Mouse (Mus musculus) adrenal gland, postnatal 14 days (tissue): ENCODE measurements around the gene Ada. TPM values are rescaled to one million over a fixed set of nuclear protein-coding genes. Genes with fewer than 3 reads are reported as not detected.
"Not testable (repeated sequence)": the region's sequence is repeated elsewhere in the genome, so short reads cannot be mapped to it uniquely, and the experiment has no call there.

Experiments
- DNase-seq: peaks from one replicate; pipeline ENCODE4 v3.0.0; 2021; ENCODE audit warnings: mixed read lengths
- total RNA-seq: library from RNA; stranded (reverse); gene quantifications from 2 replicates; pipeline ENCODE4 v1.2.3, GENCODE M21; 2021

Ada gene
- total RNA-seq, 1 experiment from 2014 or later, result 3.1 TPM

DNA sequence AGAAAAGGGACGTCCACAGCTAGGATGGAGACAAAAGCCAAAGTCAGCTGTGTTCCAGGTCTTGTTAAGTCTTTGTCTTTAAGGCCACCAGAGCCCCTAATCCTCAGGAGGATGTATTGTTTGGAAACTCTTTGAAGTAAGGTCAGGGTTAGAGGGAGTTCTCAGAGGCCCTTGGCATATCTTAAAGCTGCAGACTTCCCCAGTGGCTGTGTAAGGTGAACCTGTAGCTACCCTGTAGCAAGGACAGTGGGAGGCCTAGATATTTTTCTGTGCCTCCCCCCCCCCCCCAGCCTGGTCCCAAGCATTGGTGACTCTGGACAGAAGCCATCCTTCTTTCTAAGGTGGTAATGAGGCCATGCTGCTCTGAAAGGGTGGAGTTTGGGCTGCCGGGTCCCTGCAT lies 53.3 kb downstream of the Ada start:
- DNase-seq, result no peak

DNA sequence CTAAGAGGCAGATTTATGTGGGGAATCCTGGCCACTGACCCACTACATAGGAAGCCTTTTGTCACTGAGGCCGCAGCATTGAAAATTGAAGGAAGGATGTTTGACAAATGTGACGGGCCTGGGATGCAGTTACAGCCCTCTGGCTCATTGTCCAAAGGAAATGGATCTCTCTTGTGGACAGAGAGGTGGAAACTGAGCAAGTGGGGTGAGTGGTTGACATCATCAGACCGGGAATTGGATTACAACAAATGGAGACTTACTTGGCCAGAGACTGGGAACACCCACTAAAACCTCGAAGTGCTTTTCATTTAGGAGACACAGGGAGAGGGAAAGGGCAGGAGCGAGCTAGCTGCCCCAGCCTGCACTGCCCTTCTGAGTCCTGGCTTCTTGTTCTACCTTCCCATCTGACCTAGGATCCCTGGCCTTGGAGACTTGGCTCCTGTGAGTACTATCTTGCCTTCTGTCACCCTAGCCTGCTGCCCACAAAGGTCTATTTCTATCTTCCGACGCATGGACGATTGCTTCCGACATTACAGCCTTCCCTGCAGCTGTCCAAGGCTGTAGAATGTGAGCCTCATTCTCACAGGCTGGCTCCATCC lies 56.2 kb downstream of the Ada start:
- peak; percentile 25 for DNase-seq

DNA sequence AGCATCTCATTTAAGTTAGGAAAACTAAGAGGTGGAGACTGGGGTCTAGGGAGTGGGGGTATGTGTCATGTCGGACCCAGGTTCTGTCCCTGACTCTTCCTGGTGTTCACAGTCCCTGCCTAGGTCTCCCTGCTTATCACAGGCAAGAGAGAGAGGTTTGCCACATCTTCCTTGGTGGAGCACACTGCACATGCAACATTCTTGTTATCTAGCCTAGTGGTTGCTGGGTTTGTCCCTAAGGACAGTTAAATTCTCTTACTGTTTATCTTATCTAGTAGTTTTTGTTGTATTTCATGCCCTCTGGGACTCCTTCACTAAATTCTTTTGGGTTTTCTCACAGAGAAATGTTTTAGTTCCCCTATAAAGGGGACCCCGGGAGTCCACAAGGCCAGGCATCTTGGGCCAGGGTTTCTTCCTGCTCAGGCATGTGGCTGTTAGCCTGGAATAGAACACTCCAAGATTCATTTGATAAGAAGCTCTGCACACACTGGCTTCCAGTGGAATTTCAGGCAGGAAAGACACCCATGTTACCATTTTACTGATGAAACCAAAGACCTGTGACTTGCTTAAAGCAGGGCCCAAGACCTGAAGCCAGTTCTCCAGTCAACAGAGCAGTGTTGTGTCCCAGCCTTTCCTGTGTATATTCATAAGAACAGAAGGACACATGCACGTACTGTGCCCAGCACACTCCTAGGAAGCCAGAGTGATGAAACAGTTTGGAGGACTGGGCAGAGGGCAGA lies 57.0 kb downstream of the Ada start:
- no peak for DNase-seq

DNA sequence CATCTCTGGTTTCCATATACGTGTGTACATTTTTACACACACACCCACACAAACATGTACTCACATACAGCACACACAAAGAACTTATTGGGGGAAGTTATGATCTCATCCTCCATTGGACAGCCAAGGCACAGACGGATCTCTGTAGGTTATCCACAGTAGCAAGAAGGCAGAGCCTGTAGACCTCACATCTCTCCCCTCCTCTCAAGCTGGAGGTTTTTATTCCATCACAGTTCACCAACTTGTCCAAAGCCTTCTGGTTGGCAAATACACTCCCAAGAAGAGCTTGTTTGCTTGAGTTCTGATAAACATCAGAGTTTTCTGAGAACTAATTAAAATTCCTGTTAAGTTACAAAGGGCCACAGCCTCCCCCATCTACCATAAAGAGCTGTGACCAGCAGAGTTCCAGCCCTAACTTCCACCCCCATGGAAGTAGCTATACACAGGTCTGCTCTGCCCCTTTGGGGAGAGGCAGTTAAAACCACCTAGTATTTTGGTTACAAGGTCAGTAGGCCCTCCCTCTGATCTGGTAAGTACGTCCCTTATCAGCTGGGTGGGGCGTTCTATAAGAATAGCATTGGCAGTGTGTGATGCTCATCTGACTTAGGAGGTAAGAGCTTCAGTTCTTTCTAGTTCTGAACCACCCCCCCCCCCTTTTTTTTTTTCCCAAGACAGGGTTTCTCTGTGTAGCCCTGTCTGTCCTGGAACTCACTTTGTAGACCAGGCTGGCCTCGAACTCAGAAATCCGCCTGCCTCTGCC lies 58.0 kb downstream of the Ada start:
- no peak for DNase-seq

DNA sequence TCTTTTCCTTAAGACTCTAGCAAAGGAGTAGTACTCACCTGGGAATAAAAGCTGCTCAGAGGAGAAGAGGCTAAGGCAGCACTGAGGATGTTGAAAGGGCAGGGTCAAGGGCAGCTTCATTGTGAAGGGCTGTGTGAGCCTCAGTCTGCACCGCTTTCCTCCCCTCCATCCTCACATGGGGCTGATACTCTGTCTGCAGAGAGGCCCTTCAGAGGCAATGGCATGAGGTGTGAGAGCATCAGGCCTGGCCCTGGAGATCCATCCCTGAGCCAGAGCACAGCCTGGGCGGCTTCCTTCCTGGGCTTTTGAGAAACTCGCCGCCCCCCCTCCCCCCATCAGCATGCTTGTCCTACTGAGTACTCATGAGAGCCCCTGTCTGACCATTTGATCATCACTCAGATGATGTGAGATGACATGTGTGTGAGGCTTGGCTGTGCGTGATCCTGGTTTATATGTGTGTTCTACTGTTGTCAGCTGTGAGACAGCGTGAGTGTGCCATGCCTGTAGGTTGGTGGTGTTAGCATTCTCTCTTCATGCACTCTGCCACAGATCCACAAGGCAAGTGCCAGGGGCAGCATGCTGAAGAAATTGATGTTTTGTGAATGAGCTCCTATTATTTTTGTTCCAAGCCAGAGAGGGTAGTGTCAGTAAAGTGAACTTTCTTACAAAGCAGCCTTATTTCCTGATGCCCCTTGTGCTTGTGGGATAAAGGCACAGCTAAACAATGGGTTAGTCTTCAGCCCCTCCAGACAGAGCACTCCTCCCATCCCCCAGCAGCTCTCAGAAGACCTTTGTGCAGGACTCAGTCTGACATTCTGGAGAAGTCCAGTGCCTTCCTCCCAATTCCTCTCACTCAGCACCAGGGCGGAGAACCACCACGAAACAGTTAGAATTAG lies 59.4 kb downstream of the Ada start:
- DNase-seq, result no peak

DNA sequence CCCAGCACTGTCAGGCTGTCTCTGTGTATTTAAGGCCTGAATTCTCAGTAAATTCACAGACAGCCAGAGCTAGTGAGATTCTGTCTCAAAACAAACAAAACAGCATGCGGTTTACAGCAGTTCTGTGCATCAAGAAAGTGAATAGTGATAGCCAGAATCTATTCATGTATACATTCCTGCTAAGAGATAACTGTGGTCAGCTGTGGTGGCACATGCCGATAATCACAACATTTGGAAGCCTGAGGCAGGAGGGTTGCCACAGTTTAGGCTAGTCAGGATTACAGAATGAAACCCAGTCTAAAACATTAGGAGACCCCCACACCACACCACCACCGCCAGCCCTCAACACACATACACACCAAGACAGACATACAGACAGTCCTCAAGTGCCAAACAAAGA lies 60.3 kb downstream of the Ada start:
- no peak for DNase-seq

DNA sequence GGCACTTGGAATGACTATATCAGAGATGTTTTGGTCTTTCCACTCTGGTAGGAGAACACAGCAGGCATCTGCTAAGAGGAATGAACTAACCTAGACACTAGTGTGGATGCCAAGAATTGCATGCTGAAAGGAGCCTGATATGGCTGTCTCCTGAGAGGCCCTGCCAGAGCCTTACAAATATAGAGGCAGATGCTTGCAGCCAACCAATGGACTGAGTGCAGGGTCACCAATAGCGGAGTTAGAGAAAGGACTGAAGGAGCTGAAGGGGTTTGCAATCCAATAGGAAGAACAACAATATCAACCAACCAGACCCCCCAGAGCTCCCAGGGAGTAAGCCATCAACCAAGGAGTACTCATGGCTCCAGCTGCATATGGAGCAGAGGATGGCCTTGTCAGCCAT lies 61.7 kb downstream of the Ada start:
- DNase-seq, result not testable (repeated sequence)

DNA sequence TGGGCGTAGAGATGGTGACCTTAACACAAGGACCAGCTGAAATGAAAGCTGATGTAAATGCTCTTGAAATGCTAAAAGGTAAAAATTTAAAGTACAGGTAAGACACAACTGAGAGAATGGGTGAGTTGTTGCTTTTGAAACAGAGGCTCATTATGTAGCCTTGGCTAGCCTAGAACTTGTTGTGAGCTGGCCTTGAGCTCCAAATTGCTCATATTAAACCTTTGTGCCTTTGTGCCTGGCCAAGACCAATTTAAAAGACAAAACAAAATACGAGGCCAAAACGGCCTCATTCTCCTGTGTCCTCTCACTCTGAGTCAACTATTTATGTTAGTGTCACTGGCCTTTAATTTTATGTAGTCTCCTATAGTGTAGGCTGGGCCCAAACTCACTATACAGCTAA lies 63.2 kb downstream of the Ada start:
- DNase-seq, result peak; percentile 14

DNA sequence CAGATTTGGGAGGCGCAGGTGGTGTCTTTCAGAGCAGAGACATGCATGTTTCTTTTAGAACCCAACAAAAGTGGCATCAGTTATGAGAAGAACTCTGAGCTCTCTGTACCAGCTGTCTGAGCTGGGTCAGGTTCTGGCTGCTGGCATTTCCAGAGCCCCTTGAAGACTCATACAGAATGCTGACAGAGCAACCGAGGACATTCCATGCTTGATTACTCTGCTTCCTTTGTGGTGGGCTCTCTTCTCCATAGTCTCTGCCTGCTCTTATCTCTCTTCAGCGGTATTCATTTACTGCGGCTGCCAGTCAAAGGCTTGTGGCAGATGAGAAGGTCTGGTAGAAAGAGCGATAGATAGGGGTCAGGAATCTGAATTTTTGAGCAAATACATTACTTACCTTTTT lies 63.8 kb downstream of the Ada start:
- no peak for DNase-seq

DNA sequence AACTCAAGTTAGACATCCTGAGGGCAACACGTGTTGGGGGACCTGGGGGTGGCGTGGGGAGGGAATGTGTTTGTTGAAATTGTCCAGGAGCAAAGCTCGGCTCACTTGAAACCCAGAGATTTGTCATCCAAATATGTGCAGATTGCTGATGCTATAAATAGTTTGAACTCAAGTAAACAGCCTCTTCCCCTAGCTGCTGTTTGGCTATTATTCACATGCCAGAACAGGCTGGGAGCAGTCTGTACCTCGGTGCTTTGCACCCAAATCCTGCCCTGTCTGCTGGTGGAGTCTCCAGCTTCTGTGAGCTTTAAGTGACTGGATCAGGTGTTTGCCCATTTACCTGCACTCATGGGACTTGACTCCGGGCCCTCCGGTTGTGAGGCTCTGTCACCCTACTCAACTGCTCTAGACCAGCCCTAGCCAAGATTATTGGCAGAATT lies 64.3 kb downstream of the Ada start:
- DNase-seq, result peak; percentile 27

DNA sequence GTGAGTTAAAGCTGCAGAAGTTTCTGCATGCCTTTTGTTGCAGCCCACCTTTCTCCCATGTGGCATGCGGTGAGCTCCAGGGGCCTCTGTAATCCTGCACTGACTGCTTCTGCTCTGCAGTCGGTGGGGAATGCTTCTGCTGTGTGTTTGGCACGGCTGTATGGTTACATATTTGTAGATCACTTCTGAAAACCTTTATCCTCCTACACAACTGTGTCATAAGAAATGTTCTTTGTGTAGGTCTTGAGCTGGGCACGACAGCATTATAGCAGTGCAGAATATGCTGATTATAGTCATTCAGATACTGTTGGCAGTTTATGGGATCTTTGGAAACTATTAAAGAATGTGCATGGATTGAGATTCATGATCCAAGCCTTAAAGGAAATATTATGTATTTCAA lies 64.8 kb downstream of the Ada start:
- DNase-seq, result no peak

DNA sequence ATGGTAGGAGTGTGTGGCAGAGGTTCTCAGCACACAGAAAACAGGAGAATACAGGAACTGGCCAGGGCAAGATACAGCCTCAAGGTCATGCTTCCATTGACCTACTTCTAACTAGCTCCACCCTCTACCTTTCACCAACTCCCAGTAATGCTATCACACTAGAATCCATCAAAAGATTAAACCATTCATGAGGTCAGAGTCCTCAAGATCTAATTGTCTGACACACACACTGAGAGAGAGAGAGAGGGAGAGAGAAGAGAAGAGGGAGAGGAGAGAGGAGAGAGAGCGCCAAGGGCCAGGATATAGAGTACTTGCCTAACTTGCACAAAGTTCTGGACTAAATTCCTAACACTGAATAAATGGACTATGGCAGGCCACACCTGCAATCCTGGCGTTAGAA lies 67.7 kb downstream of the Ada start:
- no peak for DNase-seq

DNA sequence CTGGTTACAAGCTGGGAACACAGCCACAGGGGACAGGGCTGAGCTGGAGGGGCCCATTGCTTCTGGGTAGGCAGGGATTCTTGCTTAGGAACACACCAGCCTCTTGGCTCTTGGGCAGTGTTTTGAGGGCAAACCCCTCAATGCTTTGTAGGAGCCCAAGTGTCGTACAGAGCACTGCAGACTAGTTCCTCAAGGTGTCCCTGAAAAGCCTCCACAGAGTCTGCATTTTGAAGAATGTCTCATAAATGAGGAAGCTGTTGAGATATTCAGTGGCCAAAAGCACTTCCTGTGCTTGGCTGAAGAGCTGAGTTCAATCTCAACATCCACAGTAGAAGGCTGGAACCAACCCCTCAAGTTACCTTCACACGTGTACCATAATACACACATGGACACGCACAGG lies 73.3 kb downstream of the Ada start:
- DNase-seq, result no peak

Other genes starting within 250 kb of the Ada start
- gene Hnf4a, start 243.4 kb downstream of the Ada start, total RNA-seq, result 2.0 and 28.1 TPM in 2 replicates
- 29.9 and 33.4 TPM in 2 replicates for gene Ttpal, start 147.9 kb downstream of the Ada start, total RNA-seq
- 390 and 468 TPM in 2 replicates for gene Serinc3, start 105.1 kb downstream of the Ada start, total RNA-seq
- gene Pkig, start 91.9 kb downstream of the Ada start, total RNA-seq, result 44.2 and 46.9 TPM in 2 replicates
- gene Ccn5, start 70.6 kb upstream of the Ada start, total RNA-seq, result 0.26 TPM in 1 of 2 replicates, not detected in the other
- not detected in 2 replicates for gene Kcnk15, start 103.4 kb upstream of the Ada start, total RNA-seq
- gene Rims4, start 168.4 kb upstream of the Ada start, total RNA-seq, result 72.1 and 92.7 TPM in 2 replicates
- gene Ywhab, start 244.7 kb upstream of the Ada start, total RNA-seq, result 244 and 254 TPM in 2 replicates